Mouse (Mus musculus): ENCODE measurements around the gene Nt5c.

- TF ChIP-seq GATA1 (IDR thresholded peaks at IDR 0.05; ENCODE audit: low read length) (no peak), TAL1 (IDR thresholded peaks at IDR 0.05; ENCODE audit: low read length) (no peak)
These were observed 11.0 kb upstream of the Nt5c start for GRCm38 (mm10) chr11:115502636-115503035.

Measured in erythroblast, embryonic 14.5 days (primary cell).